Mouse (Mus musculus) Patski (cell line): ENCODE results near the gene Npat. TPM values are rescaled to one million over a fixed set of nuclear protein-coding genes. Genes with fewer than 3 reads are reported as not detected.

Source experiments
- ATAC-seq: fragments of 100-300 bp; one replicate; pipeline ENCODE4 v1.8.0; 2021
- CTCF ChIA-PET: fragments of 350-600 bp; sonication (Branson Sonifier 250); formaldehyde crosslinking; loops from one replicate; lab custom pipeline; 2022; ENCODE audit warnings: inconsistent platforms; lab: Charles Lee
- POLR2A ChIA-PET: fragments of 350-600 bp; sonication (Branson Sonifier 250); formaldehyde crosslinking; loops from one replicate; lab custom pipeline; 2022; ENCODE audit warnings: antibody characterized with exemption, inconsistent platforms; lab: Charles Lee
- DNase-seq: peaks from one replicate; pipeline ENCODE4 v3.0.0-alpha.2; 2011; ENCODE audit warnings: low read depth, low spot score
- H3K27me3 ChIP-seq: fragments of 371-371 bp; one replicate; pipeline ENCODE4 v1.5.1; 2021
- CTCF ChIP-seq: fragments of 100-300 bp; IDR thresholded peaks from one replicate; pipeline ENCODE4 v1.5.1; 2021
- in situ Hi-C: fragments of 300-500 bp; cut with MboI; formaldehyde crosslinking; loops from 3 replicates; pipeline ENCODE4 v1.11.1; 2018; ENCODE audit warnings: low pct_unique_long_range_greater_than_20kb, mixed read lengths
- polyA plus RNA-seq: library from polyadenylated mRNA; unstranded; gene quantifications from one replicate; pipeline ENCODE4 v1.2.3, GENCODE M21; 2021

The Npat gene
- polyA plus RNA-seq, result 17.4 TPM

DNA sequence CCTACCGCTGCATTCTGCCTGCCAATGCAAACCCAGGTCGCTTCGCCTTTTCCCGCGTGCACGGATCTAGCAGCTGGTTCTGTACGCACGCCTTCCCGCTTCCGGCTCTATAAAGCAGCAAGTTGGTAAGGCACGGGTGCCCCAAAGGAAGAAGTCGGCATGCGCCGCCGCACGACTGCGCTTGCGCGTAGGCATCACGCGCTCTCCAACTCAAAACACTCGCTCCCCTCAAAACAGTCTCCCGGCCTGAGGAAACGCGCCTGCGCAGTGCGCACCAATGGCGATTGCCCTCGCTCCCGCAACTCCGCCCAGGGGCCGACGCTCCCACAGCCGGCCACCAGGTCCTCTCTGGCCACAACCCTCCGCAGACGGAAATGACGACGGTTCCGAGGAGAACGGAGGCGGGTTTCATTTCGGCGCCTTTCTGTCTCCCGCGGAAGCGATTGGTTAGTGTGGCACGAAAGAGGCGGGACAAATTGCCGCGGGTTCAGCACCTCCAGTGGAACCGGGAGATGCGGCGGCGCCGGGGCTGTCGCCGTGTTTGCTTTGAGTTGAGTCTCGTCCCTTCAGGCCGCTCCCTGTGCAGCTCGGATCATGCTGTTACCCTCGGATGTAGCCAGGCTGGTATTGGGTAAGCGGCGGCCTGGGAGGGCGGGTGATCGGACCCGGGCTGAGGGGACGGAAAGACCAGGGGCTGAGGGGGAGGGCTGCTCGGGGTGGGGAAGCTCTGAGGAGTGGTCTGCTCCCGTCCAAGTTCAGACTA lies at the start of gene Npat, which contains the start of gene Atm:
Gene Npat, plus strand, starts transcription at position 490 of the 763 bp plus-strand sequence.
Gene Atm, minus strand, starts transcription at position 183 of the 763 bp plus-strand sequence.
- ChIA-PET POLR2A (no interaction called here), CTCF (no interaction called here)
- peak; percentile 99 for DNase-seq
- no peaks in the 10 kb centered on the region for H3K27me3 ChIP-seq
- ATAC-seq, result peak; percentile 98
- no peak for TF ChIP-seq CTCF
- in situ Hi-C loops, result no loop called here

DNA sequence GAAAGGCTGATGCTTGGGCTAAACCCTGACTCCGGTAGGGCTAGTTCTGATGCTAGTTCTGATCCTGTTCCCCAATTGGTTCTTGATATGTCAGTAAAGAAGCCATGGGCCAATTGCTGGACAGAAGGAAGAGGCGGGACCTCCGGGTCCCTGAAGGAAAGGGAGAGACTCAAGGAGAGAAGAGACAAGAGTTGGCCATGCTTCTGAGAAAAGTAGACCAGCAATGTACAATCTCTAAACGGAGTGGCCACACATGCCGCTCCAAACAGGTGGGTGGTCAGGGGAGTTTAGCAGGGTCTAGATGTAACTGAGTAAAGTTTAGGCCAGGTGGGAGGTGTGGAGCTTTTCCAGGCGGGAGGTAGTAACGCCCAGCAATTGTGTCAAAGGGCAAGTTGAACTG lies 28.8 kb upstream of the Npat start:
- DNase-seq (peak; percentile 3), ATAC-seq (no peak)
- no peak for TF ChIP-seq CTCF
- in situ Hi-C loops, result no loop called here
- ChIA-PET CTCF (no interaction called here), POLR2A (interaction anchor here (1.5 kb wide), 1 partner anchor 19 kb away, joined by 3 read pairs; no protein-coding TSS in a partner anchor)
- no peaks in the 10 kb centered on the region for H3K27me3 ChIP-seq

DNA sequence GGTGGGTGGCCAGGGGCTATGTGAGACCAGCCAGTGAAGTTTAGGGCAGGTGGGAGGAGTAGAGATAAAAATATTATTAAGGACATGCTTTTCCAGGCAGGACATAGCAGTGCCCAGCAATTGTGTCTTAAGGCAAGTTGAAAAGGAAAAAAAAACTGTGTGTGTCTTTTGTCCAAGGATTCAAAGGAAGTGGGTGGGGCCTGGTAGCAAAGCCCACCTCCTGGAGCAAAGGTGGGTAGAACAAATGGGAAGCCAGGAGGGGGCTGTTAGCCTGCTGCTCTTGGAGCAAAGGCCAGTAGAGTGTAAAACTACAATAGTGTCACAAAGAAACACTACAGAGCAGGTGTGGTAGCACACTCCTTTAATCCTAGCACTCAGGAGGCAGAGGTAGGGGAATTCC lies 22.8 kb upstream of the Npat start:
- in situ Hi-C loops, result no loop called here
- POLR2A ChIA-PET, result no interaction called here
- DNase-seq (no peak), ATAC-seq (no peak)
- H3K27me3 ChIP-seq, result no peaks in the 10 kb centered on the region
- no peak for TF ChIP-seq CTCF
- CTCF ChIA-PET, result interaction anchor here (2.2 kb wide), 1 partner anchor 12 kb away, joined by 9 read pairs; no protein-coding TSS in a partner anchor

DNA sequence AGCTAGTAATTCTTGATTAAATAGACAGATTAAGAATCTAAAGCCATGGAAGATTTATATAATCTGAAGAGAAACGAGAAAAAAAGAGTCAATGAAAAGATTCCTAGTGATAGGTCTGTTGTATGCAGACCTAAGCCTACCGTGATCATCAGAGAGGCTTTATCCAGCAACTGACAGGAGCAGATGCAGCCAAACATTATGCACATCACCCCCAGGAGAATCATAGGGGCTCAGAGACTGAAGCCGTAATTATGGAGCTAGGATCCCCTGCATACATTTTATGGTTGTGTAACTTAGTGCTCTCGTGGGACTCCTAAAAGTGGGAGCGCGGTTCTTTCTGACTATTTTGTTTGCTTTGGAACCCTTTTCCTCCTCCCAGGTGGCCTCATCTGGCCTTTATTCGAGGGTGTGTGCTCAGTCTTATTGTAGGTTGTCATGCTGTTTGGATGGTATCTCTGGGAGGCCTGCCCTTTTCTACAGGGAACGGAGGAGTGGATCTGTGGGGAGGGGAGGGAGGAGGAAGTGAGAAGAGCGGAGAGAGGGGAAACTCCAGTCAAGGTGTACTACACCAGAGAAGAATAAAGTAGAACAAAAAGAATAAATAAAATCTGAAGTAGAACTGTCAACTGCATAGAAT lies 19.4 kb upstream of the Npat start:
- no peak for ATAC-seq
- no peak for TF ChIP-seq CTCF
- POLR2A ChIA-PET, result no interaction called here
- DNase-seq, result no peak
- CTCF ChIA-PET, result no interaction called here
- in situ Hi-C loops, result no loop called here
- H3K27me3 ChIP-seq, result no peaks in the 10 kb centered on the region

DNA sequence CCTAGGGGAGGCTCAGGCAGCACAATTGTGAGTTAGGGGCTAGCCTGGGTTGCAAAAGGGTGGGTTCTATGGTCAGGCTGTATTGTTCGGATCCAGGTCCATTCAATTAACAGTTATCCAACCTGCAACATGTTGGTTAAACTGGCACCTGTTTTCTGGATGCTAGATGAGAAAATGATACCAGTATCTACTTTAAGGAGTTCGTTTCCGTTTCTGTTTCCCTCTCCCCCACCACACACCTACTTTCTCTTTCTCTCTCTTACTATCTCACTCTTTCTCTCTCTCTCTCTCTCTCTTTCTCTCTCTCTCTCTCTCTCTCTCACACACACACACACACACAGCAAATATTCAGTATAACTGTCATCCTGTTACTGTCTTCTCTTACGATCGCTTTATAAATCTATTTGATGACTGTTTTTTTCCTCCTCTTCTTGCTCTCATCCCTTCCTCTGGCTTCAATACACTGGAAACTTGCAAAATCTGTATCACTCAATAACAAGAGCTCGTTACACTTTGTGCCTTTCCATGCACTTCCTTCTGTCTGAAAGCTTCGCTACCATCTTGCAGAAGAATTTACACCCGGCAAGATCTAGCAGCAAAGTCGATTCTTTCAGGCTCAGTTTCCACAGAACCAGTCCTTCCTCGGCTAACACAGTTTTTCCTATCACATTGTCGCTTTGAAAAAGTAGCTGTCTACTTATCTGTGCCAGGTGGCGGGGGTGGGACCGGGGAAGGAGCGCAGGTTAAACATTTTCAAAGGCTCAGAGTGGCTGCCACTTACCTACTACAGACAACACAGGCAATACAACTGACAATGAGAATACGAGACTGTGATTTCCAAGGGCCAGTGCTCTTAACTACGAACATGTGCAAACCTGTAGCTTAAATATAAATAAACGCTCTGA lies 1.2 kb upstream of the Npat start:
- POLR2A ChIA-PET, result interaction anchor here (0.6 kb wide), 2 partner anchors 88 to 1477 kb away, joined by 3 read pairs; no protein-coding TSS in a partner anchor
- ATAC-seq, result no peak
- H3K27me3 ChIP-seq, result no peaks in the 10 kb centered on the region
- TF ChIP-seq CTCF, result no peak
- CTCF ChIA-PET, result no interaction called here
- in situ Hi-C loops, result no loop called here
- no peak for DNase-seq

DNA sequence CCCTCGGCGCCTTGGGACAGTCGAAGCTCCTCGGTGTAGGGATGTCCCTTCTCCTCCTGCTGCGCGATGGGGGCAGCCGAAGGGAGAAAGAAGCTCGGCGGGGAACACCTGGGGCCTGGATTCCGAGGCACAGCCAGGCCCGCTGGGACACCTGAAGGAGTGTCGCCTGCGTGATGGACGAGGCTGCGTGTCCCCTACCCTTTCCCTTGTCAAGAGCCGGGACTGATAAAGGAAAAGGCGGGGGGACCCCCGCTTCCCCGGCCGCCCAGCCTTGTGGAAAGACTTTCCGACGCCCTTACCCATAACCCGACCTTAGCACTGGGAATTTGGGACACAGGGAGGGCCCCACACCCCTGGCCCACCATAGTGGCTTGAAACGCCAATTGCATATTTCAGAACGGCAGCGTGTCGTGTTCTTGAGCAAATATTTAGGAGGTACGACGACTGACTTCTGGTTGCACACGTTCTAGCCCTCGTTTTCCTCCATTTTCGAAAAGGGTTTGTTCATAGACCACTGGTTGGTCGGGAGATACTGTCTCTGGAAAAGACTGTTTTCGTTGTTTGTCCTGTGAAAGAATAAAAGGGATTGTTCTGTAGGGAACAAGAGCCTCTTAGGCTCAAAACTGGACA lies 604 bp downstream of the Npat start:
- TF ChIP-seq CTCF, result no peak
- no peak for DNase-seq
- in situ Hi-C loops, result no loop called here
- ChIA-PET POLR2A (no interaction called here), CTCF (no interaction called here)
- no peaks in the 10 kb centered on the region for H3K27me3 ChIP-seq
- peak; percentile 2 for ATAC-seq

DNA sequence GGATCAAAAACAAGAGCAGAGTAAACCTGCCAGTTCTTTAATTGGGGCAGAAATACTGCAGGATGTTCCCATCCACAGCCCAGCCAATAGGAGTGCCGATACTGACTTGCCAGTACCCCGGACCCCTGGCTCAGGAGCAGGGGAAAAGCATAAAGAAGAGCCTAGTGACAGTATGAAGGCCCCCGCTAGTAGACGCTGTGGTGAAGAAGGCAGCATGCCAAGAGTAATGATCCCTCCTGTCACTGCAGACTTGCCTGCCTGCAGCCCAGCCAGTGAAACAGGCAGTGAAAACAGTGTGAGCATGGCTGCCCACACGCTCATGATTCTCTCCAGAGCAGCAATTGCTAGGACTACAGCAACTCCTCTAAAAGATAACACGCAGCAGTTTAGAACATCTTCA lies 33.8 kb downstream of the Npat start:
- POLR2A ChIA-PET, result no interaction called here
- DNase-seq, result no peak

DNA sequence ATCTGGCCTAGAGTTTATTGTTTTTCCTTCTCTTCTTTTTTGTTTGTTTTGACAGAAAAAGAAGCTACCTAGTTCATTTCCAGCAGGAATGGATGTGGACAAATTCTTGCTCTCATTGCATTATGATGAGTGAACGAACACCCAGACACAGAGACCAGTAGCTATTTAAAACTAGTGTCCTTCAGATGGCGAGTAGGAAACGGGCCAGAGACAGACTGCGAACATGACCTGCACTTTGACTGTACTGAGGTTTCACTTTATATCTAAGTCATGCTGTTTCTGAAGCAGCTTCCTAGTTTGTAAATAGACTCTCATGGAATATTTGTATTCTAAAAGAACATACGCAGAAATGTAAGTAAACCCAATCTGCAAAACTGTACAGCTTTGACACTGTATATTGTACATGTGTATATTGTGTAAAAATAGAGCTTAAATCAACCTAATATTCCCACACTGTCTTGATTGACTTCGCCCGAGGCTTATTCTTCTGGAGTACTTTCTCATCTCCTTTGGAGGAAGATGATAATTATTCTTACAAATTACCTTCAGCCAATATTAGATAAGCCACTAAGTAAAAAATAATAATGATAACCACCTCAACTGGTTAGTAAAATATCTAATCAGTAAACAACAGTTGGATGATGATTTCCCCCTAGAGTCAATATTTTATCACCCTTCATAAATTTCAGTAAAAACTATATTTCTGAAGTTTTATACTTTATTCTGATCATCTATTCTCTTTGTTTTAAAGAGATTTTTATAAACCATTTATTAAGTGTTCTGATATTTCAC lies 35.9 kb downstream of the Npat start:
- ATAC-seq (no peak), DNase-seq (no peak)
- POLR2A ChIA-PET, result no interaction called here
- in situ Hi-C loops, result no loop called here
- H3K27me3 ChIP-seq, result no peaks in the 10 kb centered on the region
- TF ChIP-seq CTCF, result no peak
- CTCF ChIA-PET, result interaction anchor here (0.5 kb wide), 1 partner anchor 38 kb away, joined by 3 read pairs; no protein-coding TSS in a partner anchor

More for the DNA sequence above, 33.8 kb downstream of the Npat start:
- ATAC-seq, result no peak
- in situ Hi-C loops, result no loop called here
- no peaks in the 10 kb centered on the region for H3K27me3 ChIP-seq
- TF ChIP-seq CTCF, result no peak
- CTCF ChIA-PET, result no interaction called here

DNA sequence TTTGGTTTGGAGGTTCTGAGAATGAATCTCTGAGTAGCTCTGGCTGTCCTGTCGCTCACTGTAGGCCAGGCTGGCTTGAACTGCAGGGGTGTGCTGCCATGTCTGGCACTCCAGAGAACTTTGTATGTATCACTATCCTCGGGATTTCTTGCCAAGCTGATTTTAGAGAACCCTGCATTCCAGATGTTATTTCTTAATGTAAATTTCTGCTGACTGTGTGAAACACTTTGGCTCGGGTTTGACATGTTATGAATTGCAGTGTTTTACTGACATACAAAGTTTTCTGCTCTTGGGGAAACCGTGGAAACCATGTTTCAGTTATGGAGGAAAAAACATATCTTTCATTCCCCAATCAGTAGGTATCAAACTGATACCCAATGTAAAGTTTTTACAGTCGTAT lies 38.9 kb downstream of the Npat start:
- in situ Hi-C loops, result no loop called here
- CTCF ChIA-PET, result interaction anchor here (1.6 kb wide), 1 partner anchor 9 kb away, joined by 4 read pairs; no protein-coding TSS in a partner anchor
- H3K27me3 ChIP-seq, result no peaks in the 10 kb centered on the region
- ATAC-seq (no peak), DNase-seq (no peak)
- POLR2A ChIA-PET, result no interaction called here
- no peak for TF ChIP-seq CTCF
